ENCODE assay signal across 8 mouse cellular contexts in genomic region chr8:45236164-45236912, GRCm38 (mm10). TPM values are rescaled to one million over a fixed set of nuclear protein-coding genes. Genes with fewer than 3 reads are reported as not detected.
DNase-seq lines count a peak whose midpoint lies in the region; ATAC-seq and TF ChIP-seq lines count a peak whose summit lies in the region.

No protein-coding gene starts in this region.

- H3K4me1 ChIP-seq in CH12.LX (ENCODE audit: control insufficient read depth in 1 of 2, insufficient read depth in 2 of 2) = no peaks in the 10 kb centered on the region
- H3K4me1 ChIP-seq in embryonic facial prominence, embryonic 13.5 days = peaks cover 4% of the 10 kb centered on the region; the same call in 1 of the 2 replicates
- no peaks in the 10 kb centered on the region for H3K4me1 ChIP-seq in lung, embryonic 14.5 days (ENCODE audit: insufficient read depth)

- dilution Hi-C loops in CH12.LX (cut with MboI; ENCODE audit: extremely low pct_ligation_motif_present, extremely low pct_unique_long_range_greater_than_20kb, low sequenced_read_pairs) = no loop called here

- H3K79me2 ChIP-seq in CH12.LX (replicated peaks; ENCODE audit: control insufficient read depth, extremely low read depth, insufficient read depth, poor library complexity, severe bottlenecking) = no peaks in the 10 kb centered on the region

- TF ChIP-seq RAD21 in CH12.LX (IDR thresholded peaks at IDR 0.05; ENCODE audit: low read depth, low read length) = peak; percentile 28

- H3K9ac ChIP-seq in CH12.LX (ENCODE audit: insufficient read depth, low read depth) = no peak overlapping the region
- H3K9ac ChIP-seq in embryonic facial prominence, embryonic 13.5 days = 0 out of 2 replicates have a peak overlapping the region, but pooled peaks have one; percentile 21
- H3K9ac ChIP-seq in lung, embryonic 14.5 days = no peak overlapping the region

- no peaks in the 10 kb centered on the region for H3K36me3 ChIP-seq in CH12.LX (replicated peaks in 1 of 2; ENCODE audit: control insufficient read depth in 1 of 2, insufficient read depth in 1 of 2, low read length in 1 of 2)
- no peaks in the 10 kb centered on the region for H3K36me3 ChIP-seq in embryonic facial prominence, embryonic 13.5 days
- no peaks in the 10 kb centered on the region for H3K36me3 ChIP-seq in lung, embryonic 14.5 days (ENCODE audit: insufficient read depth)

- no peak overlapping the region for H3K4me3 ChIP-seq in CH12.LX (replicated peaks in 1 of 3; ENCODE audit: low read depth in 2 of 3, low read length in 2 of 3, poor library complexity in 1 of 3)
- no peak overlapping the region for H3K4me3 ChIP-seq in embryonic facial prominence, embryonic 13.5 days
- H3K4me3 ChIP-seq in lung, embryonic 14.5 days (ENCODE audit: low read depth, low read length) = no peak overlapping the region

- in situ Hi-C loops in CH12.LX (cut with MboI; ENCODE audit: low pct_ligation_motif_present, low pct_unique_long_range_greater_than_20kb, low sequenced_read_pairs) = no loop called here

- ATAC-seq in embryonic facial prominence, embryonic 13.5 days (ENCODE audit: insufficient number of reproducible peaks, insufficient read depth, low FRiP score, low TSS enrichment, low read depth) = peak; percentile 39; the same call in 1 of the 2 replicates
- ATAC-seq in lung, embryonic 14.5 days (ENCODE audit: insufficient read depth) = peak; percentile 76

- H3K4me2 ChIP-seq in CH12.LX (ENCODE audit: insufficient read depth, low read depth, poor library complexity, severe bottlenecking) = no peak overlapping the region
- peak overlapping the region; percentile 50 for H3K4me2 ChIP-seq in embryonic facial prominence, embryonic 13.5 days
- H3K4me2 ChIP-seq in lung, embryonic 14.5 days = 0 out of 2 replicates have a peak overlapping the region, but pooled peaks have one; percentile 27

- peak; percentile 21 for DNase-seq in CH12.LX (ENCODE audit: extremely low read depth)
- peak; percentile 40 to 41 for DNase-seq in adrenal gland, adult 18-20 months (ENCODE audit: low spot score in 2 of 2)
- DNase-seq in heart, postnatal 14 days = peak; percentile 49 to 66
- DNase-seq in layer of hippocampus, adult 18-20 months (ENCODE audit: low spot score in 2 of 2) = peak; percentile 11 to 64
- DNase-seq in lung, embryonic 14.5 days = peak; percentile 90
- peak; percentile 54 for DNase-seq in retina, postnatal 7 days (ENCODE audit: low read depth, low spot score)
- no peak for DNase-seq in thymus, postnatal 36 days

- WGBS in embryonic facial prominence, embryonic 13.5 days = 19% methylated on average over 14 of the region's 14 CpGs
- WGBS in lung, embryonic 14.5 days = 17% methylated on average over 14 of the region's 14 CpGs

- H3K9me3 ChIP-seq in CH12.LX (replicated peaks; ENCODE audit: low read length) = peaks cover 45% of the 10 kb centered on the region
- H3K9me3 ChIP-seq in embryonic facial prominence, embryonic 13.5 days = no peaks in the 10 kb centered on the region
- H3K9me3 ChIP-seq in lung, embryonic 14.5 days (ENCODE audit: low read depth, low read length) = no peaks in the 10 kb centered on the region

- no peak for TF ChIP-seq EP300 in CH12.LX (IDR thresholded peaks at IDR 0.05; ENCODE audit: low read length)

- intact Hi-C loops in heart, postnatal 14 days (cut with DNase I) = no loop called here

- H3K27ac ChIP-seq in CH12.LX (ENCODE audit: insufficient read depth, low read depth) = no peak overlapping the region
- H3K27ac ChIP-seq in embryonic facial prominence, embryonic 13.5 days = no peak overlapping the region
- H3K27ac ChIP-seq in lung, embryonic 14.5 days (ENCODE audit: low read depth) = no peak overlapping the region

- TF ChIP-seq CTCF in CH12.LX (conservative IDR thresholded peaks at IDR 0.05 in 1 of 2, IDR thresholded peaks at IDR 0.05 in 1 of 2; ENCODE audit: low read depth in 2 of 2, low read length in 2 of 2) = peak in 1 of 2 experiments; percentile 36; a peak in 2 of 4 replicates
- TF ChIP-seq CTCF in lung, embryonic 14.5 days (IDR thresholded peaks at IDR 0.05; ENCODE audit: low read depth) = peak; percentile 76

- H3K27me3 ChIP-seq in CH12.LX (replicated peaks) = no peaks in the 10 kb centered on the region
- no peaks in the 10 kb centered on the region for H3K27me3 ChIP-seq in embryonic facial prominence, embryonic 13.5 days
- no peaks in the 10 kb centered on the region for H3K27me3 ChIP-seq in lung, embryonic 14.5 days (ENCODE audit: insufficient read depth, low read length)

- TF ChIP-seq POLR2A in CH12.LX (IDR thresholded peaks at IDR 0.05; ENCODE audit: low read depth, low read length) = no peak

TF ChIP-seq in CH12.LX, 34 proteins besides CTCF, POLR2A, EP300 and RAD21:
- TF ChIP-seq ZKSCAN1 (IDR thresholded peaks at IDR 0.05; ENCODE audit: borderline replicate concordance, low read depth, low read length) (no peak), USF2 (conservative IDR thresholded peaks at IDR 0.05; ENCODE audit: low read depth, low read length) (no peak)

RNA-seq across cellular contexts. Expression of gene F11, which starts 25.5 kb away (rescaled TPM):
- total RNA-seq in CH12.LX (2012; rRNA removed) (not detected in 2 replicates), CH12.LX (2014; rRNA removed) (not detected in 2 replicates)
- polyA plus RNA-seq in CH12.LX (2012; ENCODE audit: insufficient read length, low read depth) = not detected in 2 replicates
- total RNA-seq in adrenal gland, adult 18-20 months (2021) = not detected
- 0.55 TPM in 1 of 2 replicates, not detected in the other for polyA plus RNA-seq in embryonic facial prominence, embryonic 13.5 days (2015; fragmentation: Nextera tagmentation; extraction: Ambion mirVana)
- not detected for total RNA-seq in heart, postnatal 14 days (2021)
- total RNA-seq in layer of hippocampus, adult 18-20 months (2021) = not detected
- polyA plus RNA-seq in lung, embryonic 14.5 days (2014; fragmentation: Nextera tagmentation; extraction: Ambion mirVana) = not detected in 2 replicates

RNA-seq across cellular contexts. Expression of gene Klkb1, which starts 58.3 kb away (rescaled TPM):
- not detected in 2 replicates for total RNA-seq in CH12.LX (2012; rRNA removed)
- total RNA-seq in CH12.LX (2014; rRNA removed) = not detected in 2 replicates
- polyA plus RNA-seq in CH12.LX (2012; ENCODE audit: insufficient read length, low read depth) = 0.04 TPM in 1 of 2 replicates, not detected in the other
- not detected for total RNA-seq in adrenal gland, adult 18-20 months (2021)
- 0.04 and 0.23 TPM in 2 replicates for polyA plus RNA-seq in embryonic facial prominence, embryonic 13.5 days (2015; fragmentation: Nextera tagmentation; extraction: Ambion mirVana)
- not detected for total RNA-seq in heart, postnatal 14 days (2021)
- total RNA-seq in layer of hippocampus, adult 18-20 months (2021) = not detected
- not detected in 2 replicates for polyA plus RNA-seq in lung, embryonic 14.5 days (2014; fragmentation: Nextera tagmentation; extraction: Ambion mirVana)

Comparison
In these comparisons a context has a peak if more than half of its experiments do, and no peak if none do; other contexts are left out.
1. DNase-seq: peak in CH12.LX (single experiment), adrenal gland, adult 18-20 months (2 of 2), heart, postnatal 14 days (2 of 2), layer of hippocampus, adult 18-20 months (2 of 2), lung, embryonic 14.5 days (single experiment) and retina, postnatal 7 days (single experiment); none in thymus, postnatal 36 days (0 of 2).